Mouse (Mus musculus) embryonic facial prominence, embryonic 11.5 days (tissue): ENCODE measurements around the gene Cinp. TPM values are rescaled to one million over a fixed set of nuclear protein-coding genes. Genes with fewer than 3 reads are reported as not detected.

Source experiments
- ATAC-seq: fragments of 200-750 bp; cut with Nextera tagmentation; replicated peaks from 2 replicates; pipeline ENCODE4 v1.8.0; 2017; ENCODE audit warnings: low read depth; ENCODE audit not compliant: insufficient number of reproducible peaks, low FRiP score, low TSS enrichment
- DNase-seq: peaks from one replicate; pipeline ENCODE4 v3.0.0-alpha.2; 2015; ENCODE audit warnings: low spot score
- H3K27ac ChIP-seq: fragments of 300-500 bp; sonication (generic); replicated peaks from 2 replicates; pipeline ENCODE4 v1.5.1; 2014; ENCODE audit warnings: mild to moderate bottlenecking, low read depth, low read length, control low read depth
- H3K27me3 ChIP-seq: fragments of 300-500 bp; sonication (generic); 2 replicates; pipeline ENCODE4 v1.6.1; 2014; ENCODE audit warnings: mild to moderate bottlenecking, low read length, moderate library complexity, mixed read lengths; ENCODE audit not compliant: control insufficient read depth, insufficient read depth
- H3K36me3 ChIP-seq: fragments of 300-500 bp; sonication (generic); replicated peaks from 2 replicates; pipeline ENCODE4 v1.6.1; 2014; ENCODE audit warnings: low read depth, mild to moderate bottlenecking, low read length, moderate library complexity, mixed read lengths; ENCODE audit not compliant: control insufficient read depth, insufficient read depth
- H3K4me1 ChIP-seq: fragments of 300-500 bp; sonication (generic); 2 replicates; pipeline ENCODE4 v1.6.1; 2014; ENCODE audit warnings: low read length, mixed read lengths; ENCODE audit not compliant: control insufficient read depth, insufficient read depth
- H3K4me2 ChIP-seq: fragments of 300-500 bp; sonication (generic); 2 replicates; pipeline ENCODE4 v1.6.1; 2014; ENCODE audit warnings: low read depth, mild to moderate bottlenecking, control low read depth, low read length, moderate library complexity
- H3K4me3 ChIP-seq: fragments of 300-500 bp; sonication (generic); 2 replicates; pipeline ENCODE4 v1.5.1; 2014; ENCODE audit warnings: low read depth, low read length, control low read depth
- H3K9ac ChIP-seq: fragments of 300-500 bp; sonication (generic); replicated peaks from 2 replicates; pipeline ENCODE4 v1.6.1; 2014; ENCODE audit warnings: mild to moderate bottlenecking, control low read depth, low read length
- H3K9me3 ChIP-seq: fragments of 300-500 bp; sonication (generic); replicated peaks from 2 replicates; pipeline ENCODE4 v1.6.1; 2016; ENCODE audit warnings: mild to moderate bottlenecking, low read length, inconsistent platforms, mixed read lengths; ENCODE audit not compliant: control insufficient read depth
- WGBS: fragments of 180-500 bp; shearing (Covaris S2); extraction: QIAGEN DNeasy Blood & Tissue Kit; methylation state at CpG from one replicate; pipeline ENCODE4 v1.1.7; 2014; 5-methylcytosine and 5-hydroxymethylcytosine counted together
- polyA plus RNA-seq: library from polyadenylated mRNA; unstranded; fragments of >200 nt; fragmentation: Nextera tagmentation; extraction: Ambion mirVana; gene quantifications from 2 replicates; pipeline ENCODE4 v1.2.1, GENCODE M21; 2014

Cinp gene
- polyA plus RNA-seq, 1 experiment from 2014 or later = 92.2 TPM

GRCm38 (mm10) chr12:110907845-110908244, 18.9 kb upstream of the Cinp start:
- no peak overlapping the region for H3K4me2 ChIP-seq
- no peak overlapping the region for H3K9ac ChIP-seq
- ATAC-seq (no peak), DNase-seq (no peak)
- 83% methylated on average over 3 of the region's 3 CpGs for WGBS
- no peak overlapping the region for H3K4me3 ChIP-seq
- no peaks in the 10 kb centered on the region for H3K9me3 ChIP-seq
- no peak overlapping the region for H3K27ac ChIP-seq
- H3K36me3 ChIP-seq = no peaks in the 10 kb centered on the region; the same call in 1 of the 2 replicates
- H3K4me1 ChIP-seq = no peaks in the 10 kb centered on the region
- H3K27me3 ChIP-seq = no peaks in the 10 kb centered on the region

GRCm38 (mm10) chr12:110903536-110903935, 14.6 kb upstream of the Cinp start:
- Histone ChIP-seq H3K27me3 (no peaks in the 10 kb centered on the region), H3K4me2 (no peak overlapping the region), H3K9me3 (no peaks in the 10 kb centered on the region), H3K4me3 (no peak overlapping the region), H3K27ac (no peak overlapping the region), H3K9ac (no peak overlapping the region), H3K36me3 (no peaks in the 10 kb centered on the region; the same call in 1 of the 2 replicates), H3K4me1 (no peaks in the 10 kb centered on the region)
- DNase-seq = no peak
- WGBS = 89% methylated on average over 2 of the region's 2 CpGs
- ATAC-seq = no peak

- WGBS = 78% methylated on average over 4 of the region's 4 CpGs
- Histone ChIP-seq H3K9me3 (no peaks in the 10 kb centered on the region), H3K4me3 (no peak overlapping the region), H3K4me2 (no peak overlapping the region), H3K27me3 (no peaks in the 10 kb centered on the region), H3K4me1 (no peaks in the 10 kb centered on the region), H3K36me3 (no peaks in the 10 kb centered on the region), H3K9ac (no peak overlapping the region), H3K27ac (no peak overlapping the region)
- no peak for ATAC-seq
- no peak for DNase-seq
These were observed 13.2 kb upstream of the Cinp start for GRCm38 (mm10) chr12:110902106-110902505.

- 92% methylated on average over 1 of the region's 1 CpGs for WGBS
- no peak overlapping the region for H3K27ac ChIP-seq
- H3K4me2 ChIP-seq = no peak overlapping the region
- H3K36me3 ChIP-seq = no peaks in the 10 kb centered on the region; the same call in 1 of the 2 replicates
- DNase-seq = no peak
- H3K9me3 ChIP-seq = no peaks in the 10 kb centered on the region
- no peaks in the 10 kb centered on the region for H3K4me1 ChIP-seq
- ATAC-seq = no peak
- no peaks in the 10 kb centered on the region for H3K27me3 ChIP-seq
- H3K9ac ChIP-seq = no peak overlapping the region
- no peak overlapping the region for H3K4me3 ChIP-seq
These were observed 2.9 kb upstream of the Cinp start for GRCm38 (mm10) chr12:110891887-110892286.

- Histone ChIP-seq H3K9me3 (no peaks in the 10 kb centered on the region), H3K27ac (no peak overlapping the region), H3K4me2 (peak overlapping the region; percentile 82), H3K36me3 (no peaks in the 10 kb centered on the region; the same call in 1 of the 2 replicates), H3K4me3 (peak overlapping the region; percentile 85), H3K27me3 (no peaks in the 10 kb centered on the region), H3K4me1 (no peaks in the 10 kb centered on the region), H3K9ac (peak overlapping the region; percentile 81)
- no peak for DNase-seq
- peak; percentile 53 for ATAC-seq
- under 1% methylated on average over 25 of the region's 25 CpGs for whole genome bisulfite sequencing
These were observed 339 bp downstream of the Cinp start for GRCm38 (mm10) chr12:110888606-110889005.

GRCm38 (mm10) chr12:110888106-110888505, 839 bp downstream of the Cinp start:
- peak overlapping the region; percentile 82 for H3K4me2 ChIP-seq
- no peak overlapping the region for H3K27ac ChIP-seq
- 46% methylated on average over 12 of the region's 12 CpGs for WGBS

GRCm38 (mm10) chr12:110885251-110885650, 3.7 kb downstream of the Cinp start:
- Histone ChIP-seq H3K9me3 (no peaks in the 10 kb centered on the region), H3K4me1 (no peaks in the 10 kb centered on the region), H3K27ac (no peak overlapping the region), H3K9ac (no peak overlapping the region), H3K4me2 (no peak overlapping the region), H3K36me3 (no peaks in the 10 kb centered on the region; the same call in 1 of the 2 replicates), H3K27me3 (no peaks in the 10 kb centered on the region), H3K4me3 (no peak overlapping the region)
- ATAC-seq (no peak), DNase-seq (no peak)
- 92% methylated on average over 2 of the region's 2 CpGs for WGBS

More at GRCm38 (mm10) chr12:110888106-110888505, 839 bp downstream of the Cinp start:
- ATAC-seq (no peak), DNase-seq (no peak)
- Histone ChIP-seq H3K4me3 (peak overlapping the region; percentile 85), H3K36me3 (no peaks in the 10 kb centered on the region; the same call in 1 of the 2 replicates), H3K9ac (peak overlapping the region; percentile 81), H3K27me3 (no peaks in the 10 kb centered on the region), H3K9me3 (no peaks in the 10 kb centered on the region), H3K4me1 (no peaks in the 10 kb centered on the region)

GRCm38 (mm10) chr12:110882291-110882690, 6.7 kb downstream of the Cinp start:
- WGBS = 87% methylated on average over 7 of the region's 7 CpGs
- no peak for ATAC-seq
- no peaks in the 10 kb centered on the region for H3K9me3 ChIP-seq
- DNase-seq = no peak
- H3K4me3 ChIP-seq = no peak overlapping the region
- no peaks in the 10 kb centered on the region for H3K27me3 ChIP-seq
- H3K27ac ChIP-seq = no peak overlapping the region
- no peak overlapping the region for H3K9ac ChIP-seq
- no peak overlapping the region for H3K4me2 ChIP-seq
- H3K4me1 ChIP-seq = no peaks in the 10 kb centered on the region
- peaks cover 2% of the 10 kb centered on the region for H3K36me3 ChIP-seq
